Mouse (Mus musculus): ENCODE measurements around the gene Fbxo28. TPM values are rescaled to one million over a fixed set of nuclear protein-coding genes. Genes with fewer than 3 reads are reported as not detected.

Fbxo28 gene
- polyA plus RNA-seq, 1 experiment from 2014 or later = 23.1 TPM

DNA sequence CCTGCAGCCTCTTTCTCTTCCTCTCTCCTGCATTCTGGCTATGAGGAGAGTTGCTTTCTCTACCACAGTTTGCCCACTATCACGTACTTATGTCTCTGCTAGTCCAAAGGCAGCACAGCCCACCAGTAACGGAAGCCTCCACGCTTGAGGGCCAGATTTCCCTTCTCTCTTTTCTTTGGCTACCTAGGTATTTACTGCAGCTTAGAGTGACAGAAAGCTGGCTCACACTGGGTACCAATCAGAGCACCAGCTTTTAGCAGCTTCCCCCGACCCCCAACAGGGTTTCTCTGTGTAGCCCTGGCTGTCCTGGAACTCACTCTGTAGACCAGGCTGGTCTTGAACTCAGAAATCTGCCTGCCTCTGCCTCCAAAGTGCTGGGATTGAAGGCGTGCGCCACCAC is 36.1 kb upstream of the Fbxo28 start:
- no peaks in the 10 kb centered on the region for H3K36me3 ChIP-seq (ENCODE audit: control insufficient read depth, insufficient read depth, low read length)
- H3K27me3 ChIP-seq (ENCODE audit: control insufficient read depth, insufficient read depth, low read length) = no peaks in the 10 kb centered on the region
- 84% methylated on average over 6 of the region's 6 CpGs for WGBS

GRCm38 (mm10) chr1:182376826-182377225 is 35.4 kb upstream of the Fbxo28 start:
- 90% methylated on average over 7 of the region's 7 CpGs for WGBS
- H3K4me3 ChIP-seq (ENCODE audit: low read depth, low read length) = no peak overlapping the region
- no peak overlapping the region for H3K9ac ChIP-seq (replicated peaks; ENCODE audit: low read depth, low read length)
- H3K36me3 ChIP-seq (ENCODE audit: control insufficient read depth, insufficient read depth, low read length) = no peaks in the 10 kb centered on the region
- H3K4me1 ChIP-seq (ENCODE audit: control insufficient read depth, insufficient read depth, low read length) = no peaks in the 10 kb centered on the region
- no peaks in the 10 kb centered on the region for H3K9me3 ChIP-seq (ENCODE audit: control insufficient read depth, low read depth, low read length)
- ATAC-seq (ENCODE audit: insufficient number of reproducible peaks, insufficient read depth, low FRiP score, low read depth) = no peak
- H3K27ac ChIP-seq (ENCODE audit: low read length) = no peak overlapping the region
- no peak overlapping the region for H3K4me2 ChIP-seq (replicated peaks; ENCODE audit: low read depth, low read length)
- H3K27me3 ChIP-seq (ENCODE audit: control insufficient read depth, insufficient read depth, low read length) = no peaks in the 10 kb centered on the region

More for the DNA sequence above, 36.1 kb upstream of the Fbxo28 start:
- no peak for ATAC-seq (ENCODE audit: insufficient number of reproducible peaks, insufficient read depth, low FRiP score, low read depth)
- Histone ChIP-seq H3K4me3 (ENCODE audit: low read depth, low read length) (no peak overlapping the region), H3K9me3 (ENCODE audit: control insufficient read depth, low read depth, low read length) (no peaks in the 10 kb centered on the region), H3K4me1 (ENCODE audit: control insufficient read depth, insufficient read depth, low read length) (no peaks in the 10 kb centered on the region), H3K27ac (ENCODE audit: low read length) (no peak overlapping the region), H3K9ac (replicated peaks; ENCODE audit: low read depth, low read length) (no peak overlapping the region), H3K4me2 (replicated peaks; ENCODE audit: low read depth, low read length) (no peak overlapping the region)

GRCm38 (mm10) chr1:182376221-182376620 is 34.8 kb upstream of the Fbxo28 start:
- H3K9ac ChIP-seq (replicated peaks; ENCODE audit: low read depth, low read length) = no peak overlapping the region
- H3K27me3 ChIP-seq (ENCODE audit: control insufficient read depth, insufficient read depth, low read length) = no peaks in the 10 kb centered on the region
- H3K27ac ChIP-seq (ENCODE audit: low read length) = no peak overlapping the region
- H3K9me3 ChIP-seq (ENCODE audit: control insufficient read depth, low read depth, low read length) = no peaks in the 10 kb centered on the region
- no peaks in the 10 kb centered on the region for H3K4me1 ChIP-seq (ENCODE audit: control insufficient read depth, insufficient read depth, low read length)
- no peak overlapping the region for H3K4me2 ChIP-seq (replicated peaks; ENCODE audit: low read depth, low read length)
- no peaks in the 10 kb centered on the region for H3K36me3 ChIP-seq (ENCODE audit: control insufficient read depth, insufficient read depth, low read length)
- WGBS = 29% methylated on average over 8 of the region's 8 CpGs
- no peak for ATAC-seq (ENCODE audit: insufficient number of reproducible peaks, insufficient read depth, low FRiP score, low read depth)
- H3K4me3 ChIP-seq (ENCODE audit: low read depth, low read length) = no peak overlapping the region

DNA sequence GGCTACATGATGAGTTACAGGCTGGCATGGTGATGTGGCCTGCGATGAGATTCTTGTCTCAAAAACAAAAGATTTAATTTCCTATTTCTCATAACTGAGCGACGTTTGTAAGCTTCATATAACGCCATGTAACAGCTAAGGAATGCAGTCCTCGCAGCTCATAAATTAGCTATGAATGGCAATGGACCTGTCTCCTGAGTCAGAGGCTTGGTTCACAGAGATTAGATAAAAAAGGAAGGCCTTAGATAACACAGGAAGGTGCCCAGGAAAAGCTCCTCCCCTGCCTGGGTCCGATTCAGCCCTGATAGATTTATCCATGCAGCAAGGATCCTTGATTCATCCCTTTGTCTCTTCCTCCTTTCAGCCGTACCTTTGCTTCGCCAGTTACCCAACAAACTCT is 30.5 kb upstream of the Fbxo28 start:
- no peaks in the 10 kb centered on the region for H3K9me3 ChIP-seq (ENCODE audit: control insufficient read depth, low read depth, low read length)
- H3K27me3 ChIP-seq (ENCODE audit: control insufficient read depth, insufficient read depth, low read length) = no peaks in the 10 kb centered on the region
- H3K36me3 ChIP-seq (ENCODE audit: control insufficient read depth, insufficient read depth, low read length) = no peaks in the 10 kb centered on the region
- 73% methylated on average over 8 of the region's 8 CpGs for WGBS
- no peak overlapping the region for H3K27ac ChIP-seq (ENCODE audit: low read length)
- H3K4me2 ChIP-seq (replicated peaks; ENCODE audit: low read depth, low read length) = no peak overlapping the region
- no peaks in the 10 kb centered on the region for H3K4me1 ChIP-seq (ENCODE audit: control insufficient read depth, insufficient read depth, low read length)
- no peak overlapping the region for H3K9ac ChIP-seq (replicated peaks; ENCODE audit: low read depth, low read length)
- H3K4me3 ChIP-seq (ENCODE audit: low read depth, low read length) = no peak overlapping the region
- ATAC-seq (ENCODE audit: insufficient number of reproducible peaks, insufficient read depth, low FRiP score, low read depth) = no peak

GRCm38 (mm10) chr1:182369435-182369834 is 28.0 kb upstream of the Fbxo28 start:
- 74% methylated on average over 4 of the region's 4 CpGs for WGBS
- ATAC-seq (ENCODE audit: insufficient number of reproducible peaks, insufficient read depth, low FRiP score, low read depth) = no peak
- Histone ChIP-seq H3K27ac (ENCODE audit: low read length) (no peak overlapping the region), H3K4me2 (replicated peaks; ENCODE audit: low read depth, low read length) (no peak overlapping the region), H3K27me3 (ENCODE audit: control insufficient read depth, insufficient read depth, low read length) (no peaks in the 10 kb centered on the region), H3K4me1 (ENCODE audit: control insufficient read depth, insufficient read depth, low read length) (no peaks in the 10 kb centered on the region), H3K4me3 (ENCODE audit: low read depth, low read length) (no peak overlapping the region), H3K9me3 (ENCODE audit: control insufficient read depth, low read depth, low read length) (no peaks in the 10 kb centered on the region), H3K36me3 (ENCODE audit: control insufficient read depth, insufficient read depth, low read length) (no peaks in the 10 kb centered on the region), H3K9ac (replicated peaks; ENCODE audit: low read depth, low read length) (no peak overlapping the region)

GRCm38 (mm10) chr1:182368782-182369181 is 27.4 kb upstream of the Fbxo28 start:
- H3K36me3 ChIP-seq (ENCODE audit: control insufficient read depth, insufficient read depth, low read length) = no peaks in the 10 kb centered on the region
- 53% methylated on average over 8 of the region's 8 CpGs for WGBS
- no peak overlapping the region for H3K9ac ChIP-seq (replicated peaks; ENCODE audit: low read depth, low read length)
- no peak overlapping the region for H3K4me3 ChIP-seq (ENCODE audit: low read depth, low read length)
- no peaks in the 10 kb centered on the region; the same call in 1 of the 2 replicates for H3K4me1 ChIP-seq (ENCODE audit: control insufficient read depth, insufficient read depth, low read length)
- ATAC-seq (ENCODE audit: insufficient number of reproducible peaks, insufficient read depth, low FRiP score, low read depth) = no peak
- no peak overlapping the region for H3K27ac ChIP-seq (ENCODE audit: low read length)
- H3K9me3 ChIP-seq (ENCODE audit: control insufficient read depth, low read depth, low read length) = no peaks in the 10 kb centered on the region
- H3K27me3 ChIP-seq (ENCODE audit: control insufficient read depth, insufficient read depth, low read length) = no peaks in the 10 kb centered on the region
- H3K4me2 ChIP-seq (replicated peaks; ENCODE audit: low read depth, low read length) = no peak overlapping the region

GRCm38 (mm10) chr1:182368309-182368708 is 26.9 kb upstream of the Fbxo28 start:
- Histone ChIP-seq H3K9ac (replicated peaks; ENCODE audit: low read depth, low read length) (no peak overlapping the region), H3K9me3 (ENCODE audit: control insufficient read depth, low read depth, low read length) (no peaks in the 10 kb centered on the region), H3K27me3 (ENCODE audit: control insufficient read depth, insufficient read depth, low read length) (no peaks in the 10 kb centered on the region), H3K4me1 (ENCODE audit: control insufficient read depth, insufficient read depth, low read length) (no peaks in the 10 kb centered on the region; the same call in 1 of the 2 replicates), H3K4me2 (replicated peaks; ENCODE audit: low read depth, low read length) (no peak overlapping the region), H3K27ac (ENCODE audit: low read length) (no peak overlapping the region), H3K36me3 (ENCODE audit: control insufficient read depth, insufficient read depth, low read length) (no peaks in the 10 kb centered on the region), H3K4me3 (ENCODE audit: low read depth, low read length) (no peak overlapping the region)
- 74% methylated on average over 7 of the region's 7 CpGs for WGBS
- ATAC-seq (ENCODE audit: insufficient number of reproducible peaks, insufficient read depth, low FRiP score, low read depth) = no peak

DNA sequence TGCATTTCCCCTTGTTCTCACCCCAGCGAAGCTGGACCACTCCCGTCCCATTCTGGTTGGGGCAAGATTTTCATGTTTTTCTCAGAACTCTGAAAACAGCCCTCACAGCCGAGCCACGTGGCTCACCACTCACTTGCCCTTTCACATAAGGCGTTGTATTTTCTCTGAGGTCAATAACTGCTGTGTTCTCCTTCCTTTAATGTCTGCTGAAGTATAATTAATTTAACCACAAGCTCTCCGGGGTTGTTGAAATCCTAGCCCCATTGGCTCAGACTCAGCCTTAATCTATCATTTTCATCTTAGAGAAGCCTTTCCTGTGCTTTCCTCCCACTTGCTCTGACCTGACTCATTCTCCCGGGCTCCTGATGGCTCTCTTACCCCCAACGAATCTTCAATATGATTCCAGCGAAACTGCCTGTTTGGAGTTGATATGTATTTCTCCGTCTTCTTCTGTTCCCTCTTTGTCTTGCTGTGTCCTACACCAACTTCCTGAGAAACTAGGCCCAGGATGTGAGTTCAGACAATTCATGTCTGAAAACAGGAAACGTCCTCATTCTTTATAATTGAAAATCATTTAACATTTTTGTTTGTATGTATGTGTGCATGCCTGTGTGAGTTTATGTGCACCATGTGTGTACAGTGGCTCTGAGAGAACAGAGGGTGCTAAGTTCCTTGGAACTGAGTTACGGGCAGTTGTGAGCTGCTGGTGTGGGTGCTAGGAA is 22.4 kb upstream of the Fbxo28 start:
- Histone ChIP-seq H3K4me3 (ENCODE audit: low read depth, low read length) (no peak overlapping the region), H3K4me2 (replicated peaks; ENCODE audit: low read depth, low read length) (no peak overlapping the region), H3K9me3 (ENCODE audit: control insufficient read depth, low read depth, low read length) (no peaks in the 10 kb centered on the region), H3K27me3 (ENCODE audit: control insufficient read depth, insufficient read depth, low read length) (no peaks in the 10 kb centered on the region), H3K36me3 (ENCODE audit: control insufficient read depth, insufficient read depth, low read length) (no peaks in the 10 kb centered on the region), H3K4me1 (ENCODE audit: control insufficient read depth, insufficient read depth, low read length) (no peaks in the 10 kb centered on the region; the same call in 1 of the 2 replicates), H3K9ac (replicated peaks; ENCODE audit: low read depth, low read length) (no peak overlapping the region), H3K27ac (ENCODE audit: low read length) (no peak overlapping the region)
- WGBS = 46% methylated on average over 12 of the region's 12 CpGs
- ATAC-seq (ENCODE audit: insufficient number of reproducible peaks, insufficient read depth, low FRiP score, low read depth) = no peak

- Histone ChIP-seq H3K4me3 (ENCODE audit: low read depth, low read length) (no peak overlapping the region), H3K36me3 (ENCODE audit: control insufficient read depth, insufficient read depth, low read length) (no peaks in the 10 kb centered on the region), H3K9me3 (ENCODE audit: control insufficient read depth, low read depth, low read length) (no peaks in the 10 kb centered on the region), H3K27ac (ENCODE audit: low read length) (no peak overlapping the region), H3K4me2 (replicated peaks; ENCODE audit: low read depth, low read length) (no peak overlapping the region), H3K4me1 (ENCODE audit: control insufficient read depth, insufficient read depth, low read length) (no peaks in the 10 kb centered on the region; the same call in 1 of the 2 replicates), H3K9ac (replicated peaks; ENCODE audit: low read depth, low read length) (no peak overlapping the region), H3K27me3 (ENCODE audit: control insufficient read depth, insufficient read depth, low read length) (no peaks in the 10 kb centered on the region)
- 83% methylated on average over 5 of the region's 5 CpGs for WGBS
- no peak for ATAC-seq (ENCODE audit: insufficient number of reproducible peaks, insufficient read depth, low FRiP score, low read depth)
These were observed 21.3 kb upstream of the Fbxo28 start for GRCm38 (mm10) chr1:182362703-182363102.
